Mouse (Mus musculus): ENCODE measurements around the gene Cd99l2. TPM values are rescaled to one million over a fixed set of nuclear protein-coding genes. Genes with fewer than 3 reads are reported as not detected.

The Cd99l2 gene
- polyA plus RNA-seq (2012; rRNA removed) = 53.6 and 58.4 TPM in 2 replicates

GRCm38 (mm10) chrX:71492634-71493278 lies at the start of gene Cd99l2:
Gene Cd99l2 (minus strand): TSS chrX:71492849.

Other genes starting within 250 kb of the Cd99l2 start
- 17.6 and 19.1 TPM in 2 replicates for gene Mtmr1, start 128.1 kb downstream of the Cd99l2 start, polyA plus RNA-seq (2012; rRNA removed)
- 395 and 463 TPM in 2 replicates for gene Hmgb3, start 63.1 kb upstream of the Cd99l2 start, polyA plus RNA-seq (2012; rRNA removed)
- 2.9 TPM in 2 replicates for gene Gpr50, start 170.8 kb upstream of the Cd99l2 start, polyA plus RNA-seq (2012; rRNA removed)